Mouse (Mus musculus) CH12.LX (cell line): ENCODE results near the gene 6030468B19Rik. TPM values are rescaled to one million over a fixed set of nuclear protein-coding genes. Genes with fewer than 3 reads are reported as not detected.

Experiments
- DNase-seq: peaks from one replicate; pipeline ENCODE4 v3.0.0-alpha.2; 2013; ENCODE audit errors: extremely low read depth
- H3K27ac ChIP-seq: 2 replicates; pipeline ENCODE4 v1.5.1; 2012; ENCODE audit warnings: low read depth, mild to moderate bottlenecking, control low read depth, moderate library complexity; ENCODE audit not compliant: insufficient read depth
- H3K27me3 ChIP-seq: replicated peaks from 2 replicates; pipeline ENCODE3; 2012; ENCODE audit warnings: inconsistent platforms
- H3K36me3 ChIP-seq, 2 experiments: replicated peaks in 1 of 2; 2 replicates each; pipeline versions ENCODE3 to v1.6.1; 2012; ENCODE audit warnings: inconsistent platforms in 1 of 2, low read length in 1 of 2, mild to moderate bottlenecking in 1 of 2, mixed read lengths in 1 of 2, moderate library complexity in 1 of 2; ENCODE audit not compliant: control insufficient read depth in 1 of 2, insufficient read depth in 1 of 2
- H3K4me1 ChIP-seq, 2 experiments: 2 replicates each; pipeline ENCODE4 v1.6.1; 2012; ENCODE audit warnings: inconsistent platforms in 1 of 2, moderate library complexity in 1 of 2; ENCODE audit not compliant: insufficient read depth in 2 of 2, control insufficient read depth in 1 of 2
- H3K4me2 ChIP-seq: 2 replicates; pipeline ENCODE4 v1.6.1; 2012; ENCODE audit warnings: low read depth, mild to moderate bottlenecking, control low read depth; ENCODE audit not compliant: poor library complexity, insufficient read depth, severe bottlenecking
- H3K4me3 ChIP-seq, 3 experiments: fragments of 150-350 bp in 1 of 3; sonication (generic) in 1 of 3; replicated peaks in 1 of 3; 2 replicates each; pipeline versions ENCODE3 to v1.5.1; 2011 to 2012; ENCODE audit warnings: low read depth in 2 of 3, low read length in 2 of 3, mild to moderate bottlenecking in 2 of 3, moderate library complexity in 2 of 3, control low read depth in 1 of 3, improper control_type of control experiment in 1 of 3, inconsistent platforms in 1 of 3, mixed read lengths in 1 of 3; ENCODE audit not compliant: poor library complexity in 1 of 3
- H3K79me2 ChIP-seq: replicated peaks from 2 replicates; pipeline ENCODE4 v1.6.1; 2012; ENCODE audit warnings: mild to moderate bottlenecking, moderate library complexity; ENCODE audit not compliant: control insufficient read depth, poor library complexity, insufficient read depth, severe bottlenecking; ENCODE audit errors: extremely low read depth
- H3K9ac ChIP-seq: 2 replicates; pipeline ENCODE4 v1.6.1; 2012; ENCODE audit warnings: low read depth, mild to moderate bottlenecking, control low read depth, moderate library complexity; ENCODE audit not compliant: insufficient read depth
- H3K9me3 ChIP-seq: replicated peaks from 2 replicates; pipeline ENCODE3; 2012; ENCODE audit warnings: low read length, inconsistent platforms, mixed read lengths
- GABPA ChIP-seq: IDR thresholded peaks from 2 replicates; pipeline ENCODE4 v1.6.1; 2012; ENCODE audit warnings: low read depth, low read length, improper control_type of control experiment, inconsistent platforms; ENCODE audit not compliant: insufficient replicate concordance
- HCFC1 ChIP-seq: IDR thresholded peaks from 2 replicates; pipeline ENCODE4 v1.6.1; 2012; ENCODE audit warnings: low read depth, mild to moderate bottlenecking, inconsistent platforms, low read length, improper control_type of control experiment
- JUN ChIP-seq: IDR thresholded peaks from 2 replicates; pipeline ENCODE4 v1.6.1; 2011; ENCODE audit warnings: low read depth, mild to moderate bottlenecking, low read length, improper control_type of control experiment, moderate library complexity; ENCODE audit not compliant: insufficient read depth
- MAX ChIP-seq: IDR thresholded peaks from 2 replicates; pipeline ENCODE4 v1.6.1; 2011; ENCODE audit warnings: low read length, improper control_type of control experiment
- MEF2A ChIP-seq: IDR thresholded peaks from 2 replicates; pipeline ENCODE4 v1.6.1; 2014; ENCODE audit warnings: low read depth, mild to moderate bottlenecking, inconsistent platforms, low read length, improper control_type of control experiment, borderline replicate concordance
- MXI1 ChIP-seq: IDR thresholded peaks from 2 replicates; pipeline ENCODE4 v1.6.1; 2011; ENCODE audit warnings: mild to moderate bottlenecking, low read depth, low read length, improper control_type of control experiment
- MYC ChIP-seq: IDR thresholded peaks from 2 replicates; pipeline ENCODE4 v1.6.1; 2011; ENCODE audit warnings: low read depth, mild to moderate bottlenecking, improper control_type of control experiment, low read length
- NELFE ChIP-seq: IDR thresholded peaks from 2 replicates; pipeline ENCODE4 v1.6.1; 2011; ENCODE audit warnings: low read depth, low read length, improper control_type of control experiment
- PAX5 ChIP-seq: IDR thresholded peaks from 2 replicates; pipeline ENCODE4 v1.6.1; 2012; ENCODE audit warnings: low read length, inconsistent platforms, mixed read lengths
- POLR2A ChIP-seq: IDR thresholded peaks from 2 replicates; pipeline ENCODE4 v1.6.1; 2011; ENCODE audit warnings: low read depth, mild to moderate bottlenecking, improper control_type of control experiment, low read length
- SMC3 ChIP-seq: IDR thresholded peaks from 2 replicates; pipeline ENCODE4 v1.6.1; 2011; ENCODE audit warnings: low read depth, low read length, improper control_type of control experiment
- TBP ChIP-seq: conservative IDR thresholded peaks from 2 replicates; pipeline ENCODE4 v1.6.1; 2011; ENCODE audit warnings: low read depth, low read length, improper control_type of control experiment
- TCF12 ChIP-seq: IDR thresholded peaks from 2 replicates; pipeline ENCODE4 v1.6.1; 2014; ENCODE audit warnings: low read depth, mild to moderate bottlenecking, inconsistent platforms, low read length, improper control_type of control experiment
- UBTF ChIP-seq: IDR thresholded peaks from 2 replicates; pipeline ENCODE4 v1.6.1; 2012; ENCODE audit warnings: low read depth, mild to moderate bottlenecking, inconsistent platforms, low read length, improper control_type of control experiment, moderate library complexity
- USF1 ChIP-seq: IDR thresholded peaks from 2 replicates; pipeline ENCODE4 v1.6.1; 2014; ENCODE audit warnings: low read depth, mild to moderate bottlenecking, inconsistent platforms, low read length, improper control_type of control experiment
- ZKSCAN1 ChIP-seq: IDR thresholded peaks from 2 replicates; pipeline ENCODE4 v1.6.1; 2012; ENCODE audit warnings: low read depth, inconsistent platforms, low read length, improper control_type of control experiment, borderline replicate concordance
- dilution Hi-C: fragments of 300-500 bp; cut with MboI; formaldehyde crosslinking; loops from 2 replicates; pipeline ENCODE4 v1.14.3; 2020; ENCODE audit warnings: low sequenced_read_pairs; ENCODE audit not compliant: extremely low pct_unique_long_range_greater_than_20kb, extremely low pct_ligation_motif_present
- in situ Hi-C: fragments of 300-500 bp; cut with MboI; formaldehyde crosslinking; loops from 3 replicates; pipeline ENCODE4 v1.14.3; 2019; ENCODE audit warnings: low sequenced_read_pairs, low pct_ligation_motif_present, low pct_unique_long_range_greater_than_20kb, mixed read lengths
- polyA plus RNA-seq: library from polyadenylated mRNA; unstranded; fragments of >175 nt; gene quantifications from 2 replicates; pipeline ENCODE4 v1.2.1, GENCODE M21; 2012; ENCODE audit warnings: low read depth; ENCODE audit not compliant: insufficient read length
- total RNA-seq, 2 experiments: library from RNA; depleted of rRNA; stranded (reverse); fragments of 300-350 nt in 1 of 2; fragments of >200 nt in 1 of 2; gene quantifications; 2 replicates each; pipeline ENCODE4 v1.2.3; 2012 to 2014

The 6030468B19Rik gene
- total and polyA plus RNA-seq, 3 experiments = 0.93 to 1.7 (median 1.5) TPM

GRCm38 (mm10) chr11:117778031-117778430, 19.4 kb upstream of the 6030468B19Rik start:
- in situ Hi-C loops = no loop called here
- Histone ChIP-seq H3K4me1 (peaks cover 5 to 63% of the 10 kb centered on the region in 2 experiments; a peak in 3 of 4 replicates), H3K9ac (no peak overlapping the region)

GRCm38 (mm10) chr11:117778851-117779433, 18.5 kb upstream of the 6030468B19Rik start:
- Histone ChIP-seq H3K4me3 (peak overlapping the region; percentile 68 to 94 (median 71)), H3K9ac (peak overlapping the region; percentile 33), H3K4me1 (peaks cover 8 to 64% of the 10 kb centered on the region in 2 experiments; a peak in 3 of 4 replicates), H3K36me3 (peaks cover 35 to 54% of the 10 kb centered on the region in 2 experiments), H3K79me2 (no peaks in the 10 kb centered on the region), H3K9me3 (no peaks in the 10 kb centered on the region), H3K27me3 (no peaks in the 10 kb centered on the region), H3K4me2 (peak overlapping the region; percentile 75), H3K27ac (0 out of 2 replicates have a peak overlapping the region, but pooled peaks have one; percentile 3)
- dilution Hi-C loops (no loop called here), in situ Hi-C loops (no loop called here)
- DNase-seq = peak; percentile 71
- TF ChIP-seq POLR2A = no peak
- TF ChIP-seq MYC = 0 out of 2 replicates have a peak, but pooled peaks have one; percentile 5
- no peak for TF ChIP-seq NELFE
- TF ChIP-seq SMC3 = no peak
- TF ChIP-seq ZKSCAN1 = no peak
- no peak for TF ChIP-seq UBTF
- 0 out of 2 replicates have a peak, but pooled peaks have one; percentile 23 for TF ChIP-seq TBP
- no peak for TF ChIP-seq PAX5
- no peak for TF ChIP-seq JUN
- TF ChIP-seq MEF2A = no peak
- no peak for TF ChIP-seq MXI1
- no peak; the same call in 1 of the 2 replicates for TF ChIP-seq MAX
- 0 out of 2 replicates have a peak, but pooled peaks have one; percentile 27 for TF ChIP-seq TCF12
- no peak for TF ChIP-seq USF1

More at GRCm38 (mm10) chr11:117778031-117778430, 19.4 kb upstream of the 6030468B19Rik start:
- dilution Hi-C loops = no loop called here
- Histone ChIP-seq H3K79me2 (no peaks in the 10 kb centered on the region), H3K27ac (no peak overlapping the region), H3K36me3 (peaks cover 43 to 58% of the 10 kb centered on the region in 2 experiments), H3K27me3 (no peaks in the 10 kb centered on the region), H3K4me3 (no peak overlapping the region), H3K9me3 (no peaks in the 10 kb centered on the region), H3K4me2 (no peak overlapping the region)
- no peak for DNase-seq
- no peak for TF ChIP-seq HCFC1
- no peak for TF ChIP-seq GABPA
